Mouse (Mus musculus): Measurements from ENCODE around the gene Arid1b. TPM values are rescaled to one million over a fixed set of nuclear protein-coding genes. Genes with fewer than 3 reads are reported as not detected.

Arid1b gene
- polyA plus RNA-seq, 1 experiment from 2014 or later, result 12.4 TPM

GRCm38 (mm10) chr17:5295086-5295947 is 301.2 kb downstream of the Arid1b start:
- H3K4me2 ChIP-seq (ENCODE audit: low read depth, low read length), result no peak overlapping the region
- WGBS, result 72% methylated on average over 19 of the region's 19 CpGs
- H3K9ac ChIP-seq (ENCODE audit: low read depth, low read length), result no peak overlapping the region
- peak; percentile 82 for ATAC-seq (ENCODE audit: low read depth)
- no peaks in the 10 kb centered on the region for H3K27me3 ChIP-seq (replicated peaks; ENCODE audit: control insufficient read depth, insufficient read depth, low read length)
- H3K9me3 ChIP-seq (ENCODE audit: control insufficient read depth, low read length), result no peaks in the 10 kb centered on the region
- 0 out of 2 replicates have a peak, but pooled peaks cover 5% of the 10 kb centered on the region for H3K4me1 ChIP-seq (ENCODE audit: control insufficient read depth, insufficient read depth, low read length)
- H3K4me3 ChIP-seq (ENCODE audit: low read depth, low read length), result no peak overlapping the region
- no peak overlapping the region; the same call in 1 of the 2 replicates for H3K27ac ChIP-seq (replicated peaks; ENCODE audit: low read depth, low read length)
- H3K36me3 ChIP-seq (ENCODE audit: control insufficient read depth, insufficient read depth, low read length), result peaks cover 24% of the 10 kb centered on the region
- peak; percentile 85 for DNase-seq (ENCODE audit: low spot score)

- DNase-seq (ENCODE audit: low spot score) (no peak), ATAC-seq (ENCODE audit: low read depth) (peak; percentile 58)
- H3K27me3 ChIP-seq (replicated peaks; ENCODE audit: control insufficient read depth, insufficient read depth, low read length), result no peaks in the 10 kb centered on the region
- H3K9ac ChIP-seq (ENCODE audit: low read depth, low read length), result no peak overlapping the region
- H3K4me3 ChIP-seq (ENCODE audit: low read depth, low read length), result no peak overlapping the region
- H3K27ac ChIP-seq (replicated peaks; ENCODE audit: low read depth, low read length), result no peak overlapping the region; the same call in 1 of the 2 replicates
- H3K4me1 ChIP-seq (ENCODE audit: control insufficient read depth, insufficient read depth, low read length), result 0 out of 2 replicates have a peak, but pooled peaks cover 5% of the 10 kb centered on the region
- peaks cover 22% of the 10 kb centered on the region for H3K36me3 ChIP-seq (ENCODE audit: control insufficient read depth, insufficient read depth, low read length)
- 84% methylated on average over 7 of the region's 7 CpGs for WGBS
- H3K4me2 ChIP-seq (ENCODE audit: low read depth, low read length), result no peak overlapping the region
- H3K9me3 ChIP-seq (ENCODE audit: control insufficient read depth, low read length), result no peaks in the 10 kb centered on the region
These were observed 301.8 kb downstream of the Arid1b start for GRCm38 (mm10) chr17:5295948-5296262.

GRCm38 (mm10) chr17:5297491-5297890 is 303.4 kb downstream of the Arid1b start:
- DNase-seq (ENCODE audit: low spot score), result no peak
- no peaks in the 10 kb centered on the region for H3K9me3 ChIP-seq (ENCODE audit: control insufficient read depth, low read length)
- H3K27me3 ChIP-seq (replicated peaks; ENCODE audit: control insufficient read depth, insufficient read depth, low read length), result no peaks in the 10 kb centered on the region
- no peak overlapping the region for H3K9ac ChIP-seq (ENCODE audit: low read depth, low read length)
- H3K4me1 ChIP-seq (ENCODE audit: control insufficient read depth, insufficient read depth, low read length), result 0 out of 2 replicates have a peak, but pooled peaks cover 5% of the 10 kb centered on the region
- ATAC-seq (ENCODE audit: low read depth), result no peak
- H3K36me3 ChIP-seq (ENCODE audit: control insufficient read depth, insufficient read depth, low read length), result peaks cover 23% of the 10 kb centered on the region; the same call in 1 of the 2 replicates
- H3K4me2 ChIP-seq (ENCODE audit: low read depth, low read length), result no peak overlapping the region
- H3K27ac ChIP-seq (replicated peaks; ENCODE audit: low read depth, low read length), result no peak overlapping the region
- WGBS, result 87% methylated on average over 4 of the region's 4 CpGs
- no peak overlapping the region for H3K4me3 ChIP-seq (ENCODE audit: low read depth, low read length)

- no peak overlapping the region for H3K4me2 ChIP-seq (ENCODE audit: low read depth, low read length)
- peaks cover 25% of the 10 kb centered on the region; the same call in 1 of the 2 replicates for H3K36me3 ChIP-seq (ENCODE audit: control insufficient read depth, insufficient read depth, low read length)
- no peak overlapping the region for H3K9ac ChIP-seq (ENCODE audit: low read depth, low read length)
- no peaks in the 10 kb centered on the region for H3K27me3 ChIP-seq (replicated peaks; ENCODE audit: control insufficient read depth, insufficient read depth, low read length)
- H3K4me3 ChIP-seq (ENCODE audit: low read depth, low read length), result no peak overlapping the region
- no peaks in the 10 kb centered on the region for H3K9me3 ChIP-seq (ENCODE audit: control insufficient read depth, low read length)
- DNase-seq (ENCODE audit: low spot score), result no peak
- 0 out of 2 replicates have a peak, but pooled peaks cover 5% of the 10 kb centered on the region for H3K4me1 ChIP-seq (ENCODE audit: control insufficient read depth, insufficient read depth, low read length)
- WGBS, result 88% methylated on average over 10 of the region's 10 CpGs
- no peak for ATAC-seq (ENCODE audit: low read depth)
- H3K27ac ChIP-seq (replicated peaks; ENCODE audit: low read depth, low read length), result no peak overlapping the region
These were observed 303.9 kb downstream of the Arid1b start for GRCm38 (mm10) chr17:5297984-5298383.

- Histone ChIP-seq H3K4me1 (ENCODE audit: control insufficient read depth, insufficient read depth, low read length) (0 out of 2 replicates have a peak, but pooled peaks cover 5% of the 10 kb centered on the region), H3K9ac (ENCODE audit: low read depth, low read length) (no peak overlapping the region), H3K27me3 (replicated peaks; ENCODE audit: control insufficient read depth, insufficient read depth, low read length) (no peaks in the 10 kb centered on the region), H3K4me2 (ENCODE audit: low read depth, low read length) (no peak overlapping the region), H3K9me3 (ENCODE audit: control insufficient read depth, low read length) (no peaks in the 10 kb centered on the region), H3K4me3 (ENCODE audit: low read depth, low read length) (no peak overlapping the region), H3K36me3 (ENCODE audit: control insufficient read depth, insufficient read depth, low read length) (peaks cover 25% of the 10 kb centered on the region; the same call in 1 of the 2 replicates), H3K27ac (replicated peaks; ENCODE audit: low read depth, low read length) (no peak overlapping the region)
- ATAC-seq (ENCODE audit: low read depth) (no peak), DNase-seq (ENCODE audit: low spot score) (no peak)
- 68% methylated on average over 5 of the region's 5 CpGs for WGBS
These were observed 304.9 kb downstream of the Arid1b start for GRCm38 (mm10) chr17:5298891-5299559.

GRCm38 (mm10) chr17:5302971-5303746 is 309.0 kb downstream of the Arid1b start:
- no peak overlapping the region for H3K9ac ChIP-seq (ENCODE audit: low read depth, low read length)
- H3K27ac ChIP-seq (replicated peaks; ENCODE audit: low read depth, low read length), result no peak overlapping the region
- H3K27me3 ChIP-seq (replicated peaks; ENCODE audit: control insufficient read depth, insufficient read depth, low read length), result no peaks in the 10 kb centered on the region
- 60% methylated on average over 11 of the region's 11 CpGs for WGBS
- DNase-seq (ENCODE audit: low spot score) (no peak), ATAC-seq (ENCODE audit: low read depth) (no peak)
- peaks cover 4% of the 10 kb centered on the region; the same call in 1 of the 2 replicates for H3K4me1 ChIP-seq (ENCODE audit: control insufficient read depth, insufficient read depth, low read length)
- H3K9me3 ChIP-seq (ENCODE audit: control insufficient read depth, low read length), result no peaks in the 10 kb centered on the region
- H3K36me3 ChIP-seq (ENCODE audit: control insufficient read depth, insufficient read depth, low read length), result peaks cover 37% of the 10 kb centered on the region
- H3K4me2 ChIP-seq (ENCODE audit: low read depth, low read length), result no peak overlapping the region
- no peak overlapping the region for H3K4me3 ChIP-seq (ENCODE audit: low read depth, low read length)

GRCm38 (mm10) chr17:5305783-5306477 is 311.8 kb downstream of the Arid1b start:
- 79% methylated on average over 10 of the region's 10 CpGs for WGBS
- H3K27ac ChIP-seq (replicated peaks; ENCODE audit: low read depth, low read length), result no peak overlapping the region

GRCm38 (mm10) chr17:5309930-5310329 is 315.8 kb downstream of the Arid1b start:
- H3K4me3 ChIP-seq (ENCODE audit: low read depth, low read length), result no peak overlapping the region
- H3K27me3 ChIP-seq (replicated peaks; ENCODE audit: control insufficient read depth, insufficient read depth, low read length), result no peaks in the 10 kb centered on the region
- peaks cover 42% of the 10 kb centered on the region for H3K36me3 ChIP-seq (ENCODE audit: control insufficient read depth, insufficient read depth, low read length)
- no peaks in the 10 kb centered on the region for H3K9me3 ChIP-seq (ENCODE audit: control insufficient read depth, low read length)
- peak; percentile 71 for ATAC-seq (ENCODE audit: low read depth)
- peak; percentile 54 for DNase-seq (ENCODE audit: low spot score)
- WGBS, result 25% methylated on average over 5 of the region's 5 CpGs
- H3K27ac ChIP-seq (replicated peaks; ENCODE audit: low read depth, low read length), result peak overlapping the region; percentile 33; the same call in 1 of the 2 replicates
- no peak overlapping the region for H3K9ac ChIP-seq (ENCODE audit: low read depth, low read length)
- H3K4me1 ChIP-seq (ENCODE audit: control insufficient read depth, insufficient read depth, low read length), result peaks cover 20% of the 10 kb centered on the region
- H3K4me2 ChIP-seq (ENCODE audit: low read depth, low read length), result no peak overlapping the region

More at GRCm38 (mm10) chr17:5305783-5306477, 311.8 kb downstream of the Arid1b start:
- ATAC-seq (ENCODE audit: low read depth), result no peak
- peaks cover 20% of the 10 kb centered on the region for H3K4me1 ChIP-seq (ENCODE audit: control insufficient read depth, insufficient read depth, low read length)
- H3K4me2 ChIP-seq (ENCODE audit: low read depth, low read length), result no peak overlapping the region
- H3K9me3 ChIP-seq (ENCODE audit: control insufficient read depth, low read length), result no peaks in the 10 kb centered on the region
- no peak for DNase-seq (ENCODE audit: low spot score)
- no peaks in the 10 kb centered on the region for H3K27me3 ChIP-seq (replicated peaks; ENCODE audit: control insufficient read depth, insufficient read depth, low read length)
- no peak overlapping the region for H3K4me3 ChIP-seq (ENCODE audit: low read depth, low read length)
- no peak overlapping the region for H3K9ac ChIP-seq (ENCODE audit: low read depth, low read length)
- peaks cover 39% of the 10 kb centered on the region for H3K36me3 ChIP-seq (ENCODE audit: control insufficient read depth, insufficient read depth, low read length)
